Mouse (Mus musculus): ENCODE measurements around the gene Rhobtb1.

GRCm38 (mm10) chr10:69192266-69192665 is 41.0 kb downstream of the Rhobtb1 start:
- TF ChIP-seq HCFC1 (IDR thresholded peaks at IDR 0.05; ENCODE audit: borderline replicate concordance, insufficient read depth, low read length) (no peak), ZNF384 (IDR thresholded peaks at IDR 0.05; ENCODE audit: low read depth, low read length) (no peak), ZC3H11A (IDR thresholded peaks at IDR 0.05; ENCODE audit: borderline replicate concordance, low read depth, low read length) (no peak), MAFK (IDR thresholded peaks at IDR 0.05; ENCODE audit: insufficient read depth, low read depth, low read length) (no peak), CHD2 (IDR thresholded peaks at IDR 0.05; ENCODE audit: low read depth, low read length) (no peak)

All from ES-E14 (cell line).